Mouse (Mus musculus) heart, embryonic 13.5 days (tissue): ENCODE results near the gene Gm1043. TPM values are rescaled to one million over a fixed set of nuclear protein-coding genes. Genes with fewer than 3 reads are reported as not detected.

Source experiments
- ATAC-seq: fragments of 200-750 bp; cut with Nextera tagmentation; 2 replicates; pipeline ENCODE4 v1.8.0; 2017; ENCODE audit warnings: moderate TSS enrichment; ENCODE audit not compliant: insufficient number of reproducible peaks, low FRiP score, low TSS enrichment; ENCODE audit errors: extremely low read depth
- H3K27ac ChIP-seq: fragments of 300-500 bp; sonication (generic); replicated peaks from 2 replicates; pipeline ENCODE4 v1.5.1; 2015; ENCODE audit warnings: moderate library complexity, mild to moderate bottlenecking, inconsistent platforms
- H3K27me3 ChIP-seq: fragments of 300-500 bp; sonication (generic); replicated peaks from 2 replicates; pipeline ENCODE4 v1.6.1; 2015; ENCODE audit warnings: mild to moderate bottlenecking, inconsistent platforms
- H3K36me3 ChIP-seq: fragments of 300-500 bp; sonication (generic); 2 replicates; pipeline ENCODE4 v1.6.1; 2015; ENCODE audit warnings: mild to moderate bottlenecking, inconsistent platforms
- H3K4me1 ChIP-seq: fragments of 300-500 bp; sonication (generic); 2 replicates; pipeline ENCODE4 v1.6.1; 2015; ENCODE audit warnings: inconsistent platforms
- H3K4me2 ChIP-seq: fragments of 300-500 bp; sonication (generic); 2 replicates; pipeline ENCODE4 v1.6.1; 2015; ENCODE audit warnings: inconsistent platforms, mild to moderate bottlenecking, moderate library complexity
- H3K4me3 ChIP-seq: fragments of 300-500 bp; sonication (generic); 2 replicates; pipeline ENCODE4 v1.5.1; 2015; ENCODE audit warnings: moderate library complexity, mild to moderate bottlenecking, inconsistent platforms
- H3K9ac ChIP-seq: fragments of 300-500 bp; sonication (generic); 2 replicates; pipeline ENCODE4 v1.6.1; 2015; ENCODE audit warnings: inconsistent platforms, mild to moderate bottlenecking, moderate library complexity
- H3K9me3 ChIP-seq: fragments of 300-500 bp; sonication (generic); 2 replicates; pipeline ENCODE4 v1.6.1; 2016; ENCODE audit warnings: inconsistent platforms
- WGBS: fragments of 180-500 bp; shearing (Covaris S2); methylation state at CpG from one replicate; pipeline ENCODE4 v1.1.7; 2015; ENCODE audit warnings: mixed read lengths; 5-methylcytosine and 5-hydroxymethylcytosine counted together
- polyA plus RNA-seq: library from polyadenylated mRNA; unstranded; fragments of >200 nt; fragmentation: Nextera tagmentation; extraction: Ambion mirVana; gene quantifications from 2 replicates; pipeline ENCODE4 v1.2.1, GENCODE M21; 2015

Gm1043 gene
- polyA plus RNA-seq, 1 experiment from 2014 or later, result not detected

- H3K27ac ChIP-seq, result no peak overlapping the region
- H3K36me3 ChIP-seq, result no peaks in the 10 kb centered on the region
- H3K4me2 ChIP-seq, result no peak overlapping the region
- peaks cover 30% of the 10 kb centered on the region for H3K27me3 ChIP-seq
- H3K9me3 ChIP-seq, result 0 out of 2 replicates have a peak, but pooled peaks cover 10% of the 10 kb centered on the region
- ATAC-seq, result no peak
- WGBS, result 58% methylated on average over 4 of the region's 4 CpGs
- H3K4me1 ChIP-seq, result no peaks in the 10 kb centered on the region
- no peak overlapping the region for H3K9ac ChIP-seq
- H3K4me3 ChIP-seq, result no peak overlapping the region
Observed at GRCm38 (mm10) chr5:37178811-37179210, 93.6 kb downstream of the Gm1043 start.

GRCm38 (mm10) chr5:37179872-37180271, 94.7 kb downstream of the Gm1043 start:
- no peak for ATAC-seq
- no peaks in the 10 kb centered on the region for H3K4me1 ChIP-seq
- no peak overlapping the region for H3K4me3 ChIP-seq
- H3K27me3 ChIP-seq, result peaks cover 28% of the 10 kb centered on the region
- 0 out of 2 replicates have a peak, but pooled peaks cover 10% of the 10 kb centered on the region for H3K9me3 ChIP-seq
- H3K9ac ChIP-seq, result no peak overlapping the region
- 88% methylated on average over 9 of the region's 9 CpGs for WGBS
- no peaks in the 10 kb centered on the region for H3K36me3 ChIP-seq
- H3K27ac ChIP-seq, result no peak overlapping the region
- H3K4me2 ChIP-seq, result no peak overlapping the region

GRCm38 (mm10) chr5:37180624-37181023, 95.5 kb downstream of the Gm1043 start:
- 50% methylated on average over 1 of the region's 1 CpGs for WGBS
- H3K9me3 ChIP-seq, result 0 out of 2 replicates have a peak, but pooled peaks cover 10% of the 10 kb centered on the region
- H3K4me3 ChIP-seq, result no peak overlapping the region
- H3K27me3 ChIP-seq, result peaks cover 30% of the 10 kb centered on the region
- no peak overlapping the region for H3K4me2 ChIP-seq
- H3K27ac ChIP-seq, result no peak overlapping the region
- ATAC-seq, result no peak
- no peaks in the 10 kb centered on the region for H3K36me3 ChIP-seq
- no peak overlapping the region for H3K9ac ChIP-seq
- no peaks in the 10 kb centered on the region for H3K4me1 ChIP-seq

GRCm38 (mm10) chr5:37184605-37185004, 99.4 kb downstream of the Gm1043 start:
- H3K27ac ChIP-seq, result no peak overlapping the region
- H3K9me3 ChIP-seq, result 0 out of 2 replicates have a peak, but pooled peaks cover 10% of the 10 kb centered on the region
- H3K4me3 ChIP-seq, result no peak overlapping the region
- WGBS, result 64% methylated on average over 7 of the region's 7 CpGs
- H3K4me2 ChIP-seq, result no peak overlapping the region
- H3K36me3 ChIP-seq, result no peaks in the 10 kb centered on the region
- ATAC-seq, result no peak
- no peaks in the 10 kb centered on the region for H3K4me1 ChIP-seq
- H3K9ac ChIP-seq, result no peak overlapping the region
- peaks cover 45% of the 10 kb centered on the region for H3K27me3 ChIP-seq

- Histone ChIP-seq H3K4me3 (no peak overlapping the region), H3K9me3 (no peaks in the 10 kb centered on the region), H3K4me2 (no peak overlapping the region), H3K27ac (no peak overlapping the region), H3K27me3 (peaks cover 80% of the 10 kb centered on the region), H3K4me1 (no peaks in the 10 kb centered on the region), H3K9ac (no peak overlapping the region), H3K36me3 (no peaks in the 10 kb centered on the region)
- ATAC-seq, result no peak
- 79% methylated on average over 5 of the region's 5 CpGs for WGBS
Observed at GRCm38 (mm10) chr5:37190378-37190777, 105.2 kb downstream of the Gm1043 start.

- Histone ChIP-seq H3K4me3 (no peak overlapping the region), H3K27me3 (peaks cover 71% of the 10 kb centered on the region), H3K4me1 (peaks cover 31% of the 10 kb centered on the region), H3K36me3 (no peaks in the 10 kb centered on the region), H3K27ac (no peak overlapping the region), H3K9me3 (no peaks in the 10 kb centered on the region), H3K4me2 (no peak overlapping the region), H3K9ac (no peak overlapping the region)
- 78% methylated on average over 8 of the region's 8 CpGs for WGBS
- ATAC-seq, result no peak
Observed at GRCm38 (mm10) chr5:37196196-37196595, 111.0 kb downstream of the Gm1043 start.

- H3K27ac ChIP-seq, result no peak overlapping the region
- no peak overlapping the region for H3K4me2 ChIP-seq
- no peak overlapping the region for H3K9ac ChIP-seq
- H3K9me3 ChIP-seq, result no peaks in the 10 kb centered on the region
- WGBS, result 48% methylated on average over 10 of the region's 10 CpGs
- peaks cover 31% of the 10 kb centered on the region for H3K4me1 ChIP-seq
- ATAC-seq, result no peak
- peaks cover 66% of the 10 kb centered on the region for H3K27me3 ChIP-seq
- no peaks in the 10 kb centered on the region for H3K36me3 ChIP-seq
- no peak overlapping the region for H3K4me3 ChIP-seq
Observed at GRCm38 (mm10) chr5:37196666-37197250, 111.6 kb downstream of the Gm1043 start.

GRCm38 (mm10) chr5:37197423-37197822, 112.3 kb downstream of the Gm1043 start:
- H3K27me3 ChIP-seq, result peaks cover 61% of the 10 kb centered on the region
- WGBS, result 71% methylated on average over 3 of the region's 3 CpGs

GRCm38 (mm10) chr5:37198011-37198688, 113.0 kb downstream of the Gm1043 start:
- 17% methylated on average over 2 of the region's 2 CpGs for WGBS
- Histone ChIP-seq H3K9ac (peak overlapping the region; percentile 37; the same call in 1 of the 2 replicates), H3K4me2 (no peak overlapping the region), H3K27ac (peak overlapping the region; percentile 50; the same call in 1 of the 2 replicates), H3K4me1 (peaks cover 31% of the 10 kb centered on the region), H3K4me3 (no peak overlapping the region), H3K36me3 (no peaks in the 10 kb centered on the region), H3K9me3 (no peaks in the 10 kb centered on the region), H3K27me3 (peaks cover 59% of the 10 kb centered on the region)
- peak; percentile 38; the same call in 1 of the 2 replicates for ATAC-seq

More at GRCm38 (mm10) chr5:37197423-37197822, 112.3 kb downstream of the Gm1043 start:
- Histone ChIP-seq H3K9ac (no peak overlapping the region), H3K27ac (no peak overlapping the region), H3K9me3 (no peaks in the 10 kb centered on the region), H3K4me2 (no peak overlapping the region), H3K4me1 (peaks cover 31% of the 10 kb centered on the region), H3K36me3 (no peaks in the 10 kb centered on the region), H3K4me3 (no peak overlapping the region)
- no peak for ATAC-seq

- H3K36me3 ChIP-seq, result no peaks in the 10 kb centered on the region
- 54% methylated on average over 1 of the region's 1 CpGs for WGBS
- no peak overlapping the region for H3K4me3 ChIP-seq
- H3K4me1 ChIP-seq, result peaks cover 19% of the 10 kb centered on the region
- H3K9me3 ChIP-seq, result no peaks in the 10 kb centered on the region
- H3K27ac ChIP-seq, result no peak overlapping the region
- H3K9ac ChIP-seq, result no peak overlapping the region
- no peak for ATAC-seq
- H3K27me3 ChIP-seq, result peaks cover 28% of the 10 kb centered on the region
- no peak overlapping the region for H3K4me2 ChIP-seq
Observed at GRCm38 (mm10) chr5:37202285-37202684, 117.1 kb downstream of the Gm1043 start.

- Histone ChIP-seq H3K9ac (no peak overlapping the region), H3K4me2 (no peak overlapping the region), H3K9me3 (peaks cover 7% of the 10 kb centered on the region), H3K27ac (no peak overlapping the region), H3K4me3 (no peak overlapping the region), H3K4me1 (no peaks in the 10 kb centered on the region), H3K36me3 (no peaks in the 10 kb centered on the region), H3K27me3 (peaks cover 21% of the 10 kb centered on the region)
- no peak for ATAC-seq
- 75% methylated on average over 7 of the region's 7 CpGs for WGBS
Observed at GRCm38 (mm10) chr5:37204886-37205285, 119.7 kb downstream of the Gm1043 start.
